Mouse (Mus musculus): ENCODE results near the gene Mast4. TPM values are rescaled to one million over a fixed set of nuclear protein-coding genes. Genes with fewer than 3 reads are reported as not detected.

Mast4 gene
- total and polyA plus RNA-seq, 3 experiments: 0.99 to 7.4 (median 6.1) TPM

DNA sequence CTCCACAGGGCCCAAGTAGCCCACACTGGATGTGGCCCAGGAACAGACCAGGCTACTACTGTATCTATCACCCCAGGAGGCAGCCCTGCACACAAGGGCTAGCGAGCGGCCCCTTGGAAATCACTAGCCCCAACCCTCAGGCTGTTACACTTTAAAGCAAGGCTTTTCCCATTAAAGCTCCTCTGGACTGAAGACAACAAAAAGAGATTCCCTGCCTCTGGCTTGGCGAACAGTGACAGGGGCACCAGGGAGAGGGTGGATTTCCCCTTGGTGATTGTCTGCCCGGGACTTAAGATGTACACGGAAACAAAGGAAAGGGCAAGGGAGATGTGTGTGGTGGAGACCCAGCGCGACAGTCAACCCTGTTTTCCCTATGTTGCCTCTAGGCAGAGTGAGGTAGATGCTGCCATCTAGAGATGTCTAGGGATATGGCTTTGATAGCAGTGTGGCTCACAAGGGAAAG, 213.6 kb downstream of the Mast4 start:
- DNase-seq (ENCODE audit: extremely low read depth): peak; percentile 14
- in situ Hi-C loops (cut with MboI; ENCODE audit: low pct_ligation_motif_present, low pct_unique_long_range_greater_than_20kb, low sequenced_read_pairs): loop anchor here (25.0 kb wide), 2 partner anchors 308 to 458 kb away; no protein-coding TSS in a partner anchor

DNA sequence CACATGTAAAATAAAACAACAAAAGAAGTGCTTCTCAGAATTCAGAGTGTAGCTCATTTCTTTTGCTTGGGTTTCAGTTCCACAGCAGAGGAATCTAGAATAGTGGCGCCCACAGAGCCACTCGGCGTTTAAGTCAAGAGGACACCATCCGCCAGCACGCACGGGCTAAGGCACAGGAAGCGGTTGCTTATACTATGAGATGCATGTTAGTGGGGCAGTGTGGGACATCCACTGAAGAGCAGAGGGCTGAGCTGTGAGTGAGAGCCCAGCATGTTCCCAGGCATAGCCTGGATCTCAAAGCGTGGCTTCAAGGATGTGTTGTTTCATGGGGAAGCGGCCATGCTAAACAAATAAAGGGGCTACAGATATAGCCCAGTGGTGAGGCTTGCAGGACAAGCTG, 214.6 kb downstream of the Mast4 start:
- peaks cover 1% of the 10 kb centered on the region for H3K27me3 ChIP-seq (replicated peaks)
- H3K9me3 ChIP-seq (replicated peaks; ENCODE audit: low read length): no peaks in the 10 kb centered on the region
- TF ChIP-seq EP300 (IDR thresholded peaks at IDR 0.05; ENCODE audit: low read length) (no peak), NELFE (IDR thresholded peaks at IDR 0.05; ENCODE audit: low read depth, low read length) (no peak), JUN (IDR thresholded peaks at IDR 0.05; ENCODE audit: insufficient read depth, low read depth, low read length) (no peak), POLR2AphosphoS2 (IDR thresholded peaks at IDR 0.05; ENCODE audit: low read depth, low read length) (no peak), GABPA (IDR thresholded peaks at IDR 0.05; ENCODE audit: insufficient replicate concordance, low read depth, low read length) (no peak), NRF1 (IDR thresholded peaks at IDR 0.05; ENCODE audit: low read depth, low read length) (no peak), ZKSCAN1 (IDR thresholded peaks at IDR 0.05; ENCODE audit: borderline replicate concordance, low read depth, low read length) (no peak), ELF1 (IDR thresholded peaks at IDR 0.05; ENCODE audit: low read depth, low read length) (no peak), RAD21 (IDR thresholded peaks at IDR 0.05; ENCODE audit: low read depth, low read length) (no peak), ZMIZ1 (IDR thresholded peaks at IDR 0.05; ENCODE audit: low read depth, low read length) (no peak), UBTF (IDR thresholded peaks at IDR 0.05; ENCODE audit: low read depth, low read length) (no peak), USF2 (conservative IDR thresholded peaks at IDR 0.05; ENCODE audit: low read depth, low read length) (no peak), RCOR1 (conservative IDR thresholded peaks at IDR 0.05; ENCODE audit: low read depth, low read length) (no peak), POLR2A (IDR thresholded peaks at IDR 0.05; ENCODE audit: low read depth, low read length) (no peak), CTCF (conservative IDR thresholded peaks at IDR 0.05 in 1 of 2, IDR thresholded peaks at IDR 0.05 in 1 of 2; ENCODE audit: low read depth in 2 of 2, low read length in 2 of 2) (no peak), TBP (conservative IDR thresholded peaks at IDR 0.05; ENCODE audit: low read depth, low read length) (no peak), JUND (conservative IDR thresholded peaks at IDR 0.05; ENCODE audit: low read depth, low read length) (no peak)
- H3K4me3 ChIP-seq (replicated peaks in 1 of 3; ENCODE audit: low read depth in 2 of 3, low read length in 2 of 3, poor library complexity in 1 of 3): no peak overlapping the region
- H3K9ac ChIP-seq (ENCODE audit: insufficient read depth, low read depth): no peak overlapping the region
- H3K79me2 ChIP-seq (replicated peaks; ENCODE audit: control insufficient read depth, extremely low read depth, insufficient read depth, poor library complexity, severe bottlenecking): no peaks in the 10 kb centered on the region
- in situ Hi-C loops (cut with MboI; ENCODE audit: low pct_ligation_motif_present, low pct_unique_long_range_greater_than_20kb, low sequenced_read_pairs): loop anchor here (25.0 kb wide), 2 partner anchors 307 to 457 kb away; no protein-coding TSS in a partner anchor
- dilution Hi-C loops (cut with MboI; ENCODE audit: extremely low pct_ligation_motif_present, extremely low pct_unique_long_range_greater_than_20kb, low sequenced_read_pairs): no loop called here
- DNase-seq (ENCODE audit: extremely low read depth): no peak
- no peak overlapping the region for H3K27ac ChIP-seq (ENCODE audit: insufficient read depth, low read depth)
- H3K4me1 ChIP-seq (ENCODE audit: control insufficient read depth in 1 of 2, insufficient read depth in 2 of 2): peaks cover 0 to 2% of the 10 kb centered on the region in 2 experiments; a peak in 1 of 4 replicates
- H3K4me2 ChIP-seq (ENCODE audit: insufficient read depth, low read depth, poor library complexity, severe bottlenecking): no peak overlapping the region
- no peaks in the 10 kb centered on the region for H3K36me3 ChIP-seq (replicated peaks in 1 of 2; ENCODE audit: control insufficient read depth in 1 of 2, insufficient read depth in 1 of 2, low read length in 1 of 2)

More for the DNA sequence above, 213.6 kb downstream of the Mast4 start:
- H3K36me3 ChIP-seq (replicated peaks in 1 of 2; ENCODE audit: control insufficient read depth in 1 of 2, insufficient read depth in 1 of 2, low read length in 1 of 2): no peaks in the 10 kb centered on the region
- H3K9ac ChIP-seq (ENCODE audit: insufficient read depth, low read depth): no peak overlapping the region
- peaks cover 0 to 2% of the 10 kb centered on the region in 2 experiments; a peak in 1 of 4 replicates for H3K4me1 ChIP-seq (ENCODE audit: control insufficient read depth in 1 of 2, insufficient read depth in 2 of 2)
- dilution Hi-C loops (cut with MboI; ENCODE audit: extremely low pct_ligation_motif_present, extremely low pct_unique_long_range_greater_than_20kb, low sequenced_read_pairs): no loop called here
- H3K27ac ChIP-seq (ENCODE audit: insufficient read depth, low read depth): no peak overlapping the region
- no peaks in the 10 kb centered on the region for H3K79me2 ChIP-seq (replicated peaks; ENCODE audit: control insufficient read depth, extremely low read depth, insufficient read depth, poor library complexity, severe bottlenecking)
- H3K4me3 ChIP-seq (replicated peaks in 1 of 3; ENCODE audit: low read depth in 2 of 3, low read length in 2 of 3, poor library complexity in 1 of 3): no peak overlapping the region
- peaks cover 1% of the 10 kb centered on the region for H3K27me3 ChIP-seq (replicated peaks)
- H3K4me2 ChIP-seq (ENCODE audit: insufficient read depth, low read depth, poor library complexity, severe bottlenecking): peak overlapping the region; percentile 30; the same call in 1 of the 2 replicates
- no peaks in the 10 kb centered on the region for H3K9me3 ChIP-seq (replicated peaks; ENCODE audit: low read length)
- TF ChIP-seq CTCF (conservative IDR thresholded peaks at IDR 0.05 in 1 of 2, IDR thresholded peaks at IDR 0.05 in 1 of 2; ENCODE audit: low read depth in 2 of 2, low read length in 2 of 2): peak in 1 of 2 experiments; percentile 63; a peak in 2 of 4 replicates
- no peak for TF ChIP-seq USF2 (conservative IDR thresholded peaks at IDR 0.05; ENCODE audit: low read depth, low read length)
- TF ChIP-seq ETS1 (conservative IDR thresholded peaks at IDR 0.05; ENCODE audit: low read depth, low read length): no peak
- no peak for TF ChIP-seq EP300 (IDR thresholded peaks at IDR 0.05; ENCODE audit: low read length)
- no peak for TF ChIP-seq JUND (conservative IDR thresholded peaks at IDR 0.05; ENCODE audit: low read depth, low read length)
- TF ChIP-seq BHLHE40 (IDR thresholded peaks at IDR 0.05; ENCODE audit: low read depth, low read length): no peak
- TF ChIP-seq MEF2A (IDR thresholded peaks at IDR 0.05; ENCODE audit: borderline replicate concordance, low read depth, low read length): no peak
- no peak for TF ChIP-seq TCF12 (IDR thresholded peaks at IDR 0.05; ENCODE audit: low read depth, low read length)
- TF ChIP-seq ZMIZ1 (IDR thresholded peaks at IDR 0.05; ENCODE audit: low read depth, low read length): no peak
- no peak for TF ChIP-seq ZC3H11A (IDR thresholded peaks at IDR 0.05; ENCODE audit: low read depth, low read length)
- no peak for TF ChIP-seq USF1 (IDR thresholded peaks at IDR 0.05; ENCODE audit: low read depth, low read length)
- no peak for TF ChIP-seq KAT2A (IDR thresholded peaks at IDR 0.05; ENCODE audit: insufficient replicate concordance, low read length)
- no peak for TF ChIP-seq MXI1 (IDR thresholded peaks at IDR 0.05; ENCODE audit: low read depth, low read length)
- TF ChIP-seq CHD2 (IDR thresholded peaks at IDR 0.05; ENCODE audit: low read length): no peak
- TF ChIP-seq RAD21 (IDR thresholded peaks at IDR 0.05; ENCODE audit: low read depth, low read length): peak; percentile 59
- no peak for TF ChIP-seq ELF1 (IDR thresholded peaks at IDR 0.05; ENCODE audit: low read depth, low read length)
- no peak for TF ChIP-seq POLR2AphosphoS2 (IDR thresholded peaks at IDR 0.05; ENCODE audit: low read depth, low read length)
- TF ChIP-seq MYC (IDR thresholded peaks at IDR 0.05; ENCODE audit: low read depth, low read length): no peak
- no peak for TF ChIP-seq CHD1 (IDR thresholded peaks at IDR 0.05; ENCODE audit: low read depth, low read length)
- TF ChIP-seq GABPA (IDR thresholded peaks at IDR 0.05; ENCODE audit: insufficient replicate concordance, low read depth, low read length): no peak
- TF ChIP-seq UBTF (IDR thresholded peaks at IDR 0.05; ENCODE audit: low read depth, low read length): no peak
- TF ChIP-seq SMC3 (IDR thresholded peaks at IDR 0.05; ENCODE audit: low read depth, low read length): peak; percentile 22
- no peak for TF ChIP-seq E2F4 (IDR thresholded peaks at IDR 0.05; ENCODE audit: insufficient replicate concordance, low read depth, low read length)

All from CH12.LX (cell line).